In the genomic region with DNA sequence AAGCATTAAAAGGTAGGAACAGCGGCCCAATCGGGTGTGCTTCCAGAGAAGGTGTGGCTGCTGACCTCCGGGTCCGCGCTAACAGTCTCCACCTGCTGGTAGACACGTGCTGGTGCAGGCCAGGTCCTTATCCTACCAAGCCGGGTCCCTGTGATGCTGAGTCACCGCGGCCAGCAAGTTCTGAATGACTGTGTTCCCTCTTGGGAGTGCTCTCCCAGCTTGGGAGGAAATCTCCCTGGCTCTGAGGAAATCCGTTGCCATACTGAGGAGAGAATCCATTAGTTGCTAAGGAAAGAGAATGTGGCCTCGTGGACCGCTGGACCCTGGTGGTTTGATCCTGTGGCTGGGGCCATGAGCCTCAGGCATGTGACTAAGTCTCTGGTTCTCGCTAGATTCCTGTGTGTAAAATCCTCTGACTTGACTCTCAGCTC, we compare ENCODE assay signal across 8 mouse cellular contexts.
DNase-seq lines count a peak whose midpoint lies in the region; ATAC-seq lines count a peak whose summit lies in the region.

No protein-coding gene starts in this region.

- no peak overlapping the region for H3K9ac ChIP-seq in hindbrain, embryonic 15.5 days

- no peaks in the 10 kb centered on the region for H3K4me1 ChIP-seq in hindbrain, embryonic 15.5 days (replicated peaks)

- H3K9me3 ChIP-seq in hindbrain, embryonic 15.5 days = no peaks in the 10 kb centered on the region

- ATAC-seq in hindbrain, embryonic 15.5 days (ENCODE audit: low FRiP score, low read depth) = 0 out of 2 replicates have a peak, but pooled peaks have one; percentile 38

- H3K4me2 ChIP-seq in hindbrain, embryonic 15.5 days = no peak overlapping the region

- H3K27me3 ChIP-seq in hindbrain, embryonic 15.5 days = no peaks in the 10 kb centered on the region

- 25% methylated on average over 13 of the region's 13 CpGs for WGBS in hindbrain, embryonic 15.5 days

- H3K36me3 ChIP-seq in hindbrain, embryonic 15.5 days = no peaks in the 10 kb centered on the region

- H3K27ac ChIP-seq in hindbrain, embryonic 15.5 days (replicated peaks) = no peak overlapping the region

- peak; percentile 67 for DNase-seq in Muller cell, postnatal 12 days (ENCODE audit: inconsistent ontology term)
- DNase-seq in c-Kit-negative CD71-positive TER-119-positive erythroid progenitor cells, embryonic 14.5 days (ENCODE audit: low read depth, low spot score) = peak; percentile 52
- peak; percentile 77 for DNase-seq in forelimb bud, embryonic 11.5 days (ENCODE audit: low read depth, low spot score)
- DNase-seq in layer of hippocampus, postnatal 36 days = peak; percentile 40 to 50
- peak; percentile 93 for DNase-seq in lung, postnatal 14 days
- peak; percentile 59 for DNase-seq in right cerebral cortex, postnatal 25 days
- DNase-seq in urinary bladder, postnatal 4 days (ENCODE audit: low spot score in 2 of 2) = peak; percentile 79 to 87

- H3K4me3 ChIP-seq in hindbrain, embryonic 15.5 days = no peak overlapping the region
